Mouse (Mus musculus) liver, adult 2 months (tissue): ENCODE measurements around the gene Hdac11. TPM values are rescaled to one million over a fixed set of nuclear protein-coding genes. Genes with fewer than 3 reads are reported as not detected.
"Not testable (repeated sequence)": the region's sequence is repeated elsewhere in the genome, so short reads cannot be mapped to it uniquely, and the experiment has no call there.

Experiments
- DNase-seq: peaks from one replicate; pipeline ENCODE4 v3.0.0-alpha.2; 2011; ENCODE audit warnings: low read depth, low spot score; ENCODE audit errors: extremely low read depth
- H3K27ac ChIP-seq: fragments of 200-500 bp; replicated peaks from 2 replicates; pipeline ENCODE4 v1.5.1; 2012; ENCODE audit warnings: low read depth, mild to moderate bottlenecking, control low read depth, inconsistent platforms, low read length; ENCODE audit not compliant: insufficient read depth
- H3K27me3 ChIP-seq: fragments of 200-500 bp; 2 replicates; pipeline ENCODE4 v1.6.1; 2012; ENCODE audit warnings: mild to moderate bottlenecking, moderate library complexity, low read length, inconsistent platforms; ENCODE audit not compliant: control insufficient read depth, insufficient read depth
- H3K36me3 ChIP-seq: fragments of 200-500 bp; 2 replicates; pipeline ENCODE4 v1.6.1; 2012; ENCODE audit warnings: low read length, inconsistent platforms; ENCODE audit not compliant: control insufficient read depth, insufficient read depth
- H3K4me1 ChIP-seq: fragments of 200-500 bp; 2 replicates; pipeline ENCODE4 v1.6.1; 2011; ENCODE audit warnings: low read length; ENCODE audit not compliant: control insufficient read depth, insufficient read depth
- H3K4me3 ChIP-seq: fragments of 200-500 bp; 2 replicates; pipeline ENCODE4 v1.5.1; 2011; ENCODE audit warnings: low read depth, mild to moderate bottlenecking, control low read depth, low read length, moderate library complexity; ENCODE audit not compliant: insufficient read depth
- H3K79me2 ChIP-seq: fragments of 200-500 bp; 2 replicates; pipeline ENCODE4 v1.6.1; 2012; ENCODE audit warnings: inconsistent platforms, mild to moderate bottlenecking, low read length, moderate library complexity; ENCODE audit not compliant: control insufficient read depth, insufficient read depth
- H3K9ac ChIP-seq: fragments of 200-500 bp; 2 replicates; pipeline ENCODE4 v1.6.1; 2012; ENCODE audit warnings: low read depth, mild to moderate bottlenecking, control low read depth, inconsistent platforms, low read length
- CTCF ChIP-seq: fragments of 200-500 bp; IDR thresholded peaks from 2 replicates; pipeline ENCODE4 v1.5.1; 2011; ENCODE audit warnings: low read depth, low read length, control low read depth
- POLR2A ChIP-seq: fragments of 200-500 bp; IDR thresholded peaks from 2 replicates; pipeline ENCODE4 v1.6.1; 2011; ENCODE audit warnings: low read length, control low read depth; ENCODE audit not compliant: insufficient read depth; ENCODE audit errors: extremely low read depth
- WGBS: fragments of 180-500 bp; shearing (Covaris S2); methylation state at CpG from one replicate; pipeline ENCODE4 v1.1.7; 2018; 5-methylcytosine and 5-hydroxymethylcytosine counted together
- polyA plus RNA-seq: library from polyadenylated mRNA; depleted of rRNA; stranded (reverse); fragments of >200 nt; gene quantifications from 2 replicates; pipeline ENCODE4 v1.2.3, GENCODE M21; 2012
- total RNA-seq: library from RNA; depleted of rRNA; stranded (reverse); fragments of >200 nt; gene quantifications from 2 replicates; pipeline ENCODE4 v1.2.3, GENCODE M21; 2014

Gene Hdac11
- total and polyA plus RNA-seq, 2 experiments: 37.2 to 58.4 TPM

DNA sequence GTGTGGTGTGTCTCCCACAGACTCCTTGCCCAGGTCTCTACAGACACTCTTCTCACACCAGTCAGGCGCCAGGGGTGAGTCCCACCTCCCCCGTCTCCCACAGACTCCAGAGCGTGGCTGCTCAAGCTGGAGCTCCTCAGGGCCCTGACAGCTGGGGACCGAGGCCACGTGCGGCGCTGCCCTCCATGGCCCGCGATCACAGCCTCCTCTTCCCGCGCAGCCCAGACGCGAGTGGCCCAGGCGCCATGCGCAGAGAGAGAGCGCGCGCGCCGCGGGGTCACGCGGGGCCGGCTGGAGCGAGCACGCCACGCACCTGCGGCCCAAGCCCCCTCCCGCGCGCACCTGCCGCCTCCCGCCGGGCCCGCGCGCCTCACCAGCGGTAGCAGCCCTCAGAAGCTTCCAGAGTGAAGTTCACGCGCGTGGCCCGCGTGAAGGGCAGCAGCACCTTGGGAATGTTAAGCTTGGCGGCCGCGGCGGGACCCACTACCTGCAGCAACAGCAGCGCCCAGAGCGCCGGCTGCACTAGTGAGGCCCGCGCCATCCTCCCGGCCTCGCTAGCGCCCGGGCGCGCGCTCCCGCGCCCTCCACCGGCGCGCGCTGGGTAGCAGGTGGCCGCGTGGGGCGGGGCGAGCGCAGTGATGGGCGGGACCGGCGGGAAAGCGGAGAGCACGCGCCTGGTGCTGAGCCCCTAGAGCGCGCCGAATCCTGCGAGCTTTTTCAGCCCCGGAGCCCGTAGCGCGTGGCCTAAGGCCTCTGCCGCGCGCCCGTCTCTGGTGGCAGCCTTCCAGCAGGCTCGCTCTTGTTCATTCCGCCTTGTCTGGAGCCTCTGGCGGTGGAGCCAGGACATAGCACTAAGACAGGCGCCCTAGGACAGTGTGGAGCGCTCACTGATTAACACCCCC is 40.0 kb upstream of the Hdac11 start, which contains the start of gene Nup210:
TSS of gene Nup210 (minus strand) at position 586 of the 902 bp plus-strand sequence.
- Histone ChIP-seq H3K27ac (peak within 1 kb of the TSS; percentile 57; the same call in 1 of the 2 replicates), H3K79me2 (peaks cover 5% of the 10 kb centered on the region; the same call in 1 of the 2 replicates)
- peak; percentile 87 for DNase-seq

DNA sequence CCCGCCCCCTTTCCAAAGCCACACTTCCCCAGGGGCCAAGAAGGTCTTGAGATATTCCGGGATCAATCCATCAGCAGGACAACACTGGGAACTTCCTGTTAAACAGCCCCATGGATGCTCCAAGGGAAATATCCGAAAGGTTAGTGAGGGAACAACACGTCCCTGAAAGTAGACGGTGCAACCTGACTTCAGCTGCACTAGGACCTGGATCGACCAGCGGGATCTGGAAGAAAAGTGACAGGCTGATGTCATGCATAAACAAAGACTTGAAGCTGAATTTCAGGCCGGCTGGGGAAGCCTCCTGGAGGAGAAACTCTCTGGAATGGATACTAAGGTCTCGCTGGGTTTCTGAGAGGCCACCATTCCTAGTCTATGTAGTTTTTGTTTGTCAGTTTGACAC is 39.3 kb upstream of the Hdac11 start:
- TF ChIP-seq CTCF (no peak), POLR2A (no peak)

More for the DNA sequence above, 40.0 kb upstream of the Hdac11 start, which contains the start of gene Nup210:
- H3K27me3 ChIP-seq: no peaks in the 10 kb centered on the region
- peak within 1 kb of the TSS; percentile 90 for H3K9ac ChIP-seq
- peak within 1 kb of the TSS; percentile 92 for H3K4me3 ChIP-seq
- no peaks in the 10 kb centered on the region for H3K36me3 ChIP-seq
- 1% methylated on average over 93 of the region's 93 CpGs for WGBS
- H3K4me1 ChIP-seq: peaks cover 9% of the 10 kb centered on the region; the same call in 1 of the 2 replicates
- TF ChIP-seq POLR2A: 0 out of 2 replicates have a peak, but pooled peaks have one; percentile 19
- TF ChIP-seq CTCF: peak; percentile 81

DNA sequence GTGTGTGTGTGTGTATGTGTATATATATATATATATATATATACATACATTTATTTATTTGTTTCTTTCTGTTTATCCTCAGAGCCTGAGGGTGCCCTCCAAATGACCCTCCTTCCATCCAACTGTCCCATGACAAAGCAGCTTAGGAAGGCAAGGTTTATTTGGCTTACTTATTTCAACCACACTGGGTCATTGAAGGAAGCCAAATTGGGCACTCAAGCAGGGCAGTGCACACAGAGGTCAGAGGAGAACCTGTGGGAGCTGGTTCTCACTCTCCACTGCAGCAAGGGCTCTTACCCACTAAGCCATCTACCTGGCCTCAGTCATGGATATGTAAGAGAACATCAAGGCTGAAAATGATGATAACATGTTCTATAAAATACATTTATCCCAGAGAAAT is 37.9 kb upstream of the Hdac11 start:
- peaks cover 4% of the 10 kb centered on the region; the same call in 1 of the 2 replicates for H3K4me1 ChIP-seq
- H3K4me3 ChIP-seq: no peak overlapping the region
- no peak overlapping the region for H3K27ac ChIP-seq
- H3K27me3 ChIP-seq: no peaks in the 10 kb centered on the region
- no peak for DNase-seq
- H3K79me2 ChIP-seq: peaks cover 5% of the 10 kb centered on the region; the same call in 1 of the 2 replicates
- no peak overlapping the region for H3K9ac ChIP-seq
- no peaks in the 10 kb centered on the region for H3K36me3 ChIP-seq
- no peak for TF ChIP-seq CTCF
- no peak for TF ChIP-seq POLR2A

More for the DNA sequence above, 39.3 kb upstream of the Hdac11 start:
- 7% methylated on average over 9 of the region's 9 CpGs for WGBS
- peaks cover 4% of the 10 kb centered on the region; the same call in 1 of the 2 replicates for H3K4me1 ChIP-seq
- H3K36me3 ChIP-seq: no peaks in the 10 kb centered on the region
- peak overlapping the region; percentile 90; the same call in 1 of the 2 replicates for H3K9ac ChIP-seq
- peaks cover 5% of the 10 kb centered on the region; the same call in 1 of the 2 replicates for H3K79me2 ChIP-seq
- peak overlapping the region; percentile 92 for H3K4me3 ChIP-seq
- no peaks in the 10 kb centered on the region for H3K27me3 ChIP-seq
- H3K27ac ChIP-seq: peak overlapping the region; percentile 35; the same call in 1 of the 2 replicates
- DNase-seq: no peak

DNA sequence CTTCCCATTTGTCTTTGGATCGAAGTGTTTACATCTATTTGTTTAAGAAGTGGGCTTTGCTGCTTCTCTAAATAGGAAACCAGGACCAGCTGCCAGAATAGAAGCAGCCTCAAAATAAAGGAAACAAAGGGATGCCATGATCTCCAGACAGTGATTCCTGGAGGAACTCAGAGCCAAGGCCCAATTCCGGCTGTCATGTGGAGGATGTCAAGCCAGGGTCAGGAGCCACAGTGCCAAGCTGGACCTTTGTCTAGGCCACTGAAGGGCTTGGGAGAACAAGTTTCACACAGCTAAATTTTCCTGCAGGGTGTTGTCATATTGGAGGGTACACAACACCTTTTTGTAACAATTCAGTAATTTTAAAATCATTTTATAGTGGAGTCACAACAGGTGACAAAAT is 36.3 kb upstream of the Hdac11 start:
- WGBS: 85% methylated on average over 2 of the region's 2 CpGs
- H3K9ac ChIP-seq: no peak overlapping the region
- no peak overlapping the region for H3K27ac ChIP-seq
- no peaks in the 10 kb centered on the region for H3K27me3 ChIP-seq
- no peak for TF ChIP-seq CTCF
- no peak for TF ChIP-seq POLR2A
- no peak for DNase-seq
- H3K79me2 ChIP-seq: peaks cover 5% of the 10 kb centered on the region; the same call in 1 of the 2 replicates
- H3K4me3 ChIP-seq: no peak overlapping the region
- H3K4me1 ChIP-seq: peaks cover 4% of the 10 kb centered on the region; the same call in 1 of the 2 replicates
- no peaks in the 10 kb centered on the region for H3K36me3 ChIP-seq

DNA sequence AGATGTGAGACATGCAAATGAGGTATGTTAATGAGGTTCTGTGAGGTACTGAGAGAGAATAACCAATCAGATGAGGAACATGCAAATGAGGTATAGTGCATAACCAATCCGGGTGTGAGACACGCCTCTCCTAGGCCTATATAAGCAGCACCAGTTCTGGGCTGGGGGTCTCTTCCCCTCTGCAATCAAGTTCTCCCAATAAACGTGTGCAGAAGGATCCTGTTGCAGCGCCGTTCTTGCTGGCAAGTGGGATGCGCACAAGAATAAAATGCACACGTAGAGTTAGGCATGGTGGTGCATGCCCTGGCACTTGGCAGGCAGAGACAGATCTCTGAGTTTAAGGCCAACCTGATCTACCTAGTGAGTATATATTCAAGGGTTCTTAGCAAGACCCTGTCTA is 35.4 kb upstream of the Hdac11 start:
- H3K27ac ChIP-seq, H3K9ac ChIP-seq, H3K36me3 ChIP-seq, H3K27me3 ChIP-seq, H3K4me1 ChIP-seq, H3K4me3 ChIP-seq, DNase-seq, H3K79me2 ChIP-seq: not testable (repeated sequence)
- 97% methylated on average over 7 of the region's 7 CpGs for WGBS

DNA sequence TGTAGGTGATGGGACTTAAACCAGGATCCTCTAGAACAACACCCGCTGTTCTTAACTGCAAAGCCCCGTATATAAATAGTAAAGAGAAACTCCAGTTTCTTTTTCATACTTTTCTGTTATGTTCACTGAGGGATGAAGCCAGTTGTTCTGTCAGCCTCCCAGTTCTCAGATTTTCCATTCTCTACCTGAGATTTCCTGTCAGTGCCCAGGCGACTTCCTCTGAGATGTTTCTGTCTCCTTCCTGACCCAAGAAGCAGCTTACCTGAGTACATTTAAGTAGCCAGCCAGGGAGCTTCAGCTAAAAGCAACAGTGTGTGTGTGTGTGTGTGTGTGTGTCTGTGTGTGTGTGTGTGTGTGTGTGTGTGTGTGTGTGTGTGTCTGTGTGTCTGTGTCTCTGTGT is 33.0 kb upstream of the Hdac11 start:
- WGBS: 87% methylated on average over 3 of the region's 3 CpGs
- H3K79me2 ChIP-seq: no peaks in the 10 kb centered on the region
- H3K36me3 ChIP-seq: no peaks in the 10 kb centered on the region
- H3K4me1 ChIP-seq: no peaks in the 10 kb centered on the region
- TF ChIP-seq CTCF (no peak), POLR2A (no peak)
- H3K27me3 ChIP-seq: no peaks in the 10 kb centered on the region
- no peak for DNase-seq
- H3K4me3 ChIP-seq: no peak overlapping the region
- no peak overlapping the region for H3K9ac ChIP-seq
- no peak overlapping the region for H3K27ac ChIP-seq
